Mouse (Mus musculus): ENCODE data around the gene Stard3.

DNA sequence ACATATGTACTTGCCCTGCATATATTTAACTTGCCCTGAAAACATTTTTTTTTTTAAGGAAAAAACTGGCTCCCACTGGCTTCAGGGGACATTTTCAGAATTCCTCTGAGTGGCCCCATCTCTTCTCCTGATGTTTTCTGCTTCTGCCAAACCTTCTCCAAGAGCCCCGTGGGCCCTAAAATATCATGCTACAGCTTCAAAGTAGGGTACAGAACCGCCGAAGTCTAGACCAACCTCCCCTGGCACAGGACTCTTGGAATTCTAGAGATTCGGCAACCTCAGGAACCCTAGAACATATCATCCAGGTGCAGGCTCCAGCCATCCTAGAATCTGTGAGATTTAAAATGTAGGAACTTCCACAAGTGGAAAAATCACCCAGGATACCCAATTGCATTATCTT is 38.6 kb upstream of the Stard3 start:
- TF ChIP-seq CTCF (IDR thresholded peaks at IDR 0.05; ENCODE audit: extremely low read depth, insufficient read length, insufficient replicate concordance, low read depth, low read length) = no peak
- no peak for TF ChIP-seq POLR2A (IDR thresholded peaks at IDR 0.05; ENCODE audit: low read depth, low read length)
